Mouse (Mus musculus) CH12.LX (cell line): ENCODE data around the gene Phc2. TPM values are rescaled to one million over a fixed set of nuclear protein-coding genes. Genes with fewer than 3 reads are reported as not detected.

Experiments
- DNase-seq: peaks from one replicate; pipeline ENCODE4 v3.0.0-alpha.2; 2013; ENCODE audit errors: extremely low read depth
- H3K27ac ChIP-seq: 2 replicates; pipeline ENCODE4 v1.5.1; 2012; ENCODE audit warnings: low read depth, mild to moderate bottlenecking, control low read depth, moderate library complexity; ENCODE audit not compliant: insufficient read depth
- H3K27me3 ChIP-seq: replicated peaks from 2 replicates; pipeline ENCODE3; 2012; ENCODE audit warnings: inconsistent platforms
- H3K36me3 ChIP-seq, 2 experiments: replicated peaks in 1 of 2; 2 replicates each; pipeline versions ENCODE3 to v1.6.1; 2012; ENCODE audit warnings: inconsistent platforms in 1 of 2, low read length in 1 of 2, mild to moderate bottlenecking in 1 of 2, mixed read lengths in 1 of 2, moderate library complexity in 1 of 2; ENCODE audit not compliant: control insufficient read depth in 1 of 2, insufficient read depth in 1 of 2
- H3K4me1 ChIP-seq, 2 experiments: 2 replicates each; pipeline ENCODE4 v1.6.1; 2012; ENCODE audit warnings: inconsistent platforms in 1 of 2, moderate library complexity in 1 of 2; ENCODE audit not compliant: insufficient read depth in 2 of 2, control insufficient read depth in 1 of 2
- H3K4me2 ChIP-seq: 2 replicates; pipeline ENCODE4 v1.6.1; 2012; ENCODE audit warnings: low read depth, mild to moderate bottlenecking, control low read depth; ENCODE audit not compliant: poor library complexity, insufficient read depth, severe bottlenecking
- H3K4me3 ChIP-seq, 3 experiments: fragments of 150-350 bp in 1 of 3; sonication (generic) in 1 of 3; replicated peaks in 1 of 3; 2 replicates each; pipeline versions ENCODE3 to v1.5.1; 2011 to 2012; ENCODE audit warnings: low read depth in 2 of 3, low read length in 2 of 3, mild to moderate bottlenecking in 2 of 3, moderate library complexity in 2 of 3, control low read depth in 1 of 3, improper control_type of control experiment in 1 of 3, inconsistent platforms in 1 of 3, mixed read lengths in 1 of 3; ENCODE audit not compliant: poor library complexity in 1 of 3
- H3K79me2 ChIP-seq: replicated peaks from 2 replicates; pipeline ENCODE4 v1.6.1; 2012; ENCODE audit warnings: mild to moderate bottlenecking, moderate library complexity; ENCODE audit not compliant: control insufficient read depth, poor library complexity, insufficient read depth, severe bottlenecking; ENCODE audit errors: extremely low read depth
- H3K9ac ChIP-seq: 2 replicates; pipeline ENCODE4 v1.6.1; 2012; ENCODE audit warnings: low read depth, mild to moderate bottlenecking, control low read depth, moderate library complexity; ENCODE audit not compliant: insufficient read depth
- H3K9me3 ChIP-seq: replicated peaks from 2 replicates; pipeline ENCODE3; 2012; ENCODE audit warnings: low read length, inconsistent platforms, mixed read lengths
- CHD2 ChIP-seq: IDR thresholded peaks from 2 replicates; pipeline ENCODE4 v1.6.1; 2011; ENCODE audit warnings: low read length, improper control_type of control experiment
- CTCF ChIP-seq, 2 experiments: IDR thresholded peaks in 1 of 2; conservative IDR thresholded peaks in 1 of 2; 2 replicates each; pipeline ENCODE4 v1.5.1; 2011 to 2012; ENCODE audit warnings: low read depth in 2 of 2, low read length in 2 of 2, improper control_type of control experiment in 1 of 2, inconsistent platforms in 1 of 2, mild to moderate bottlenecking in 1 of 2, moderate library complexity in 1 of 2
- ELF1 ChIP-seq: IDR thresholded peaks from 2 replicates; pipeline ENCODE4 v1.6.1; 2014; ENCODE audit warnings: low read depth, mild to moderate bottlenecking, inconsistent platforms, low read length, improper control_type of control experiment
- EP300 ChIP-seq: IDR thresholded peaks from 2 replicates; pipeline ENCODE4 v1.6.1; 2011; ENCODE audit warnings: low read length, improper control_type of control experiment
- GABPA ChIP-seq: IDR thresholded peaks from 2 replicates; pipeline ENCODE4 v1.6.1; 2012; ENCODE audit warnings: low read depth, low read length, improper control_type of control experiment, inconsistent platforms; ENCODE audit not compliant: insufficient replicate concordance
- IRF4 ChIP-seq: IDR thresholded peaks from 2 replicates; pipeline ENCODE4 v1.6.1; 2014; ENCODE audit warnings: low read depth, mild to moderate bottlenecking, inconsistent platforms, low read length, improper control_type of control experiment
- JUN ChIP-seq: IDR thresholded peaks from 2 replicates; pipeline ENCODE4 v1.6.1; 2011; ENCODE audit warnings: low read depth, mild to moderate bottlenecking, low read length, improper control_type of control experiment, moderate library complexity; ENCODE audit not compliant: insufficient read depth
- JUND ChIP-seq: conservative IDR thresholded peaks from 2 replicates; pipeline ENCODE4 v1.6.1; 2011; ENCODE audit warnings: low read depth, low read length, improper control_type of control experiment
- KAT2A ChIP-seq: IDR thresholded peaks from 2 replicates; pipeline ENCODE4 v1.6.1; 2012; ENCODE audit warnings: low read length, improper control_type of control experiment, inconsistent platforms; ENCODE audit not compliant: insufficient replicate concordance
- MAFK ChIP-seq: IDR thresholded peaks from 2 replicates; pipeline ENCODE4 v1.6.1; 2011; ENCODE audit warnings: low read length, improper control_type of control experiment; ENCODE audit not compliant: insufficient replicate concordance
- MAX ChIP-seq: IDR thresholded peaks from 2 replicates; pipeline ENCODE4 v1.6.1; 2011; ENCODE audit warnings: low read length, improper control_type of control experiment
- MAZ ChIP-seq: IDR thresholded peaks from 2 replicates; pipeline ENCODE4 v1.6.1; 2012; ENCODE audit warnings: low read depth, mild to moderate bottlenecking, inconsistent platforms, low read length, improper control_type of control experiment, moderate library complexity
- MEF2A ChIP-seq: IDR thresholded peaks from 2 replicates; pipeline ENCODE4 v1.6.1; 2014; ENCODE audit warnings: low read depth, mild to moderate bottlenecking, inconsistent platforms, low read length, improper control_type of control experiment, borderline replicate concordance
- MXI1 ChIP-seq: IDR thresholded peaks from 2 replicates; pipeline ENCODE4 v1.6.1; 2011; ENCODE audit warnings: mild to moderate bottlenecking, low read depth, low read length, improper control_type of control experiment
- MYC ChIP-seq: IDR thresholded peaks from 2 replicates; pipeline ENCODE4 v1.6.1; 2011; ENCODE audit warnings: low read depth, mild to moderate bottlenecking, improper control_type of control experiment, low read length
- NRF1 ChIP-seq: IDR thresholded peaks from 2 replicates; pipeline ENCODE4 v1.6.1; 2014; ENCODE audit warnings: low read depth, mild to moderate bottlenecking, inconsistent platforms, low read length, improper control_type of control experiment, moderate library complexity
- PAX5 ChIP-seq: IDR thresholded peaks from 2 replicates; pipeline ENCODE4 v1.6.1; 2012; ENCODE audit warnings: low read length, inconsistent platforms, mixed read lengths
- RCOR1 ChIP-seq: conservative IDR thresholded peaks from 2 replicates; pipeline ENCODE4 v1.6.1; 2012; ENCODE audit warnings: low read depth, mild to moderate bottlenecking, inconsistent platforms, low read length, improper control_type of control experiment
- SIN3A ChIP-seq: IDR thresholded peaks from 2 replicates; pipeline ENCODE4 v1.6.1; 2012; ENCODE audit warnings: low read length, improper control_type of control experiment, inconsistent platforms
- SMC3 ChIP-seq: IDR thresholded peaks from 2 replicates; pipeline ENCODE4 v1.6.1; 2011; ENCODE audit warnings: low read depth, low read length, improper control_type of control experiment
- TCF12 ChIP-seq: IDR thresholded peaks from 2 replicates; pipeline ENCODE4 v1.6.1; 2014; ENCODE audit warnings: low read depth, mild to moderate bottlenecking, inconsistent platforms, low read length, improper control_type of control experiment
- UBTF ChIP-seq: IDR thresholded peaks from 2 replicates; pipeline ENCODE4 v1.6.1; 2012; ENCODE audit warnings: low read depth, mild to moderate bottlenecking, inconsistent platforms, low read length, improper control_type of control experiment, moderate library complexity
- USF1 ChIP-seq: IDR thresholded peaks from 2 replicates; pipeline ENCODE4 v1.6.1; 2014; ENCODE audit warnings: low read depth, mild to moderate bottlenecking, inconsistent platforms, low read length, improper control_type of control experiment
- USF2 ChIP-seq: conservative IDR thresholded peaks from 2 replicates; pipeline ENCODE4 v1.6.1; 2011; ENCODE audit warnings: low read depth, low read length, improper control_type of control experiment
- ZMIZ1 ChIP-seq: IDR thresholded peaks from 2 replicates; pipeline ENCODE4 v1.6.1; 2012; ENCODE audit warnings: low read depth, mild to moderate bottlenecking, inconsistent platforms, low read length, improper control_type of control experiment
- ZNF384 ChIP-seq: IDR thresholded peaks from 2 replicates; pipeline ENCODE4 v1.6.1; 2012; ENCODE audit warnings: low read depth, low read length, improper control_type of control experiment, inconsistent platforms
- dilution Hi-C: fragments of 300-500 bp; cut with MboI; formaldehyde crosslinking; loops from 2 replicates; pipeline ENCODE4 v1.14.3; 2020; ENCODE audit warnings: low sequenced_read_pairs; ENCODE audit not compliant: extremely low pct_unique_long_range_greater_than_20kb, extremely low pct_ligation_motif_present
- in situ Hi-C: fragments of 300-500 bp; cut with MboI; formaldehyde crosslinking; loops from 3 replicates; pipeline ENCODE4 v1.14.3; 2019; ENCODE audit warnings: low sequenced_read_pairs, low pct_ligation_motif_present, low pct_unique_long_range_greater_than_20kb, mixed read lengths
- polyA plus RNA-seq: library from polyadenylated mRNA; unstranded; fragments of >175 nt; gene quantifications from 2 replicates; pipeline ENCODE4 v1.2.1, GENCODE M21; 2012; ENCODE audit warnings: low read depth; ENCODE audit not compliant: insufficient read length
- total RNA-seq, 2 experiments: library from RNA; depleted of rRNA; stranded (reverse); fragments of 300-350 nt in 1 of 2; fragments of >200 nt in 1 of 2; gene quantifications; 2 replicates each; pipeline ENCODE4 v1.2.3; 2012 to 2014

The Phc2 gene
- total and polyA plus RNA-seq, 3 experiments, result 24.1 to 53.2 (median 29.6) TPM

DNA sequence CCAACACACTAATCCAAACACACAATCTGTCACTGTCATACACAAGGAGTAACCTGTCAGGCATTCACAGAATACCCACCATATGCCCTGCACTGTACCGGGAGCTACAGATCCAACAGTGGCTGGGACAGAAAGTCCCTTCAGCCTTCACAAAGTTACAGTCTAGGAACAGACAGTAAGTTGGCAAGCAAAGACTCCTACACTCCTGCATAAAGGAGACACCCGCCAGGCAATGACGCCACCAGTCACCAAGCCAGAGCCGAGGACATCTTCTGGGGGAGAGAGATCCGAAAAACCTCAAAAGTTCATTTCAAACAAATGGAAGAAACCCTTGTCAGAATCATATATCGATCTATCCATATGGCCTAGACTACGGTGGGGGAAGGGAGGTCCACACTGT is 47.9 kb upstream of the Phc2 start:
- Histone ChIP-seq H3K4me2 (no peak overlapping the region), H3K4me1 (peaks cover 4 to 21% of the 10 kb centered on the region in 2 experiments; a peak in 3 of 4 replicates), H3K27me3 (no peaks in the 10 kb centered on the region), H3K36me3 (peaks cover 29 to 65% of the 10 kb centered on the region in 2 experiments), H3K4me3 (no peak overlapping the region), H3K9me3 (no peaks in the 10 kb centered on the region), H3K79me2 (no peaks in the 10 kb centered on the region; the same call in none of the 2 replicates), H3K9ac (no peak overlapping the region), H3K27ac (no peak overlapping the region)
- TF ChIP-seq ELF1, result no peak
- TF ChIP-seq PAX5, result no peak
- no peak for TF ChIP-seq MXI1
- TF ChIP-seq UBTF, result no peak
- TF ChIP-seq SIN3A, result no peak
- no peak for TF ChIP-seq MEF2A
- TF ChIP-seq MAFK, result no peak
- TF ChIP-seq TCF12, result no peak
- TF ChIP-seq NRF1, result no peak
- TF ChIP-seq SMC3, result no peak
- no peak for TF ChIP-seq GABPA
- no peak for TF ChIP-seq RCOR1
- no peak for TF ChIP-seq JUN
- TF ChIP-seq USF1, result no peak
- TF ChIP-seq MAX, result no peak
- no peak for TF ChIP-seq MYC
- no peak for TF ChIP-seq ZMIZ1
- no peak for TF ChIP-seq ZNF384
- no peak for TF ChIP-seq CTCF (conservative IDR thresholded peaks at IDR 0.05 in 1 of 2, IDR thresholded peaks at IDR 0.05 in 1 of 2; ENCODE audit: low read depth in 2 of 2, low read length in 2 of 2)
- dilution Hi-C loops (no loop called here), in situ Hi-C loops (no loop called here)
- no peak for DNase-seq

DNA sequence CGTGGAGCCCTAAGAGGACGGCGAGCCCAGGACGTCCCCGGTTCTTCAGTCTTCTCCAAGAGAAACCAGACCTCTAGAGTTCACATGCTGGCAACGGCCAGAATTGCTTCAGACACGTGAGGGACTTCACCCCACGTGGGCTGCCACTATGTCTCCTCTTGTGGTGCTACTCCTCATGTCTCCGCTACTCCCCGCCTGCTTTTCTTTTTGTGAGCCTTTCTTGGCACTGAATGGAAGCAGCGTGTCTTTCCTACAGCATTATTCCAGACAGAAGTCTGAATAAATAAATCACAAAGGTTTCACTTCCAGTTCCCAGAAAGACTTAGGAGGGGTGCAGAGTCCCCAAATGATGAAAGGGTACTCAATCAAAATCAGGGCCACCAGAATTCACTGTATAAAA is 46.8 kb upstream of the Phc2 start:
- dilution Hi-C loops (no loop called here), in situ Hi-C loops (no loop called here)
- TF ChIP-seq MEF2A (no peak), SIN3A (no peak), CTCF (conservative IDR thresholded peaks at IDR 0.05 in 1 of 2, IDR thresholded peaks at IDR 0.05 in 1 of 2; ENCODE audit: low read depth in 2 of 2, low read length in 2 of 2) (no peak), KAT2A (no peak), MXI1 (no peak), IRF4 (no peak), GABPA (no peak), USF2 (no peak), MYC (no peak), CHD2 (no peak), JUN (no peak), NRF1 (no peak), PAX5 (no peak), ELF1 (no peak), UBTF (no peak), SMC3 (no peak), JUND (no peak), EP300 (no peak), MAZ (no peak)
- Histone ChIP-seq H3K79me2 (no peaks in the 10 kb centered on the region; the same call in none of the 2 replicates), H3K36me3 (peaks cover 20 to 54% of the 10 kb centered on the region in 2 experiments), H3K27ac (no peak overlapping the region), H3K27me3 (no peaks in the 10 kb centered on the region), H3K9me3 (no peaks in the 10 kb centered on the region), H3K4me3 (no peak overlapping the region), H3K9ac (no peak overlapping the region), H3K4me2 (no peak overlapping the region), H3K4me1 (peaks cover 4 to 21% of the 10 kb centered on the region in 2 experiments; a peak in 3 of 4 replicates)
- DNase-seq, result no peak
